Mouse (Mus musculus) heart, adult 2 months (tissue): ENCODE results near the gene Slc25a28. TPM values are rescaled to one million over a fixed set of nuclear protein-coding genes. Genes with fewer than 3 reads are reported as not detected.

Experiments
- DNase-seq, 2 experiments: peaks; one replicate each; pipeline ENCODE4 v3.0.0; 2021
- H3K27ac ChIP-seq: fragments of 200-600 bp; 2 replicates; pipeline ENCODE4 v1.8.1; 2022
- H3K27me3 ChIP-seq: fragments of 200-500 bp; 2 replicates; pipeline ENCODE4 v1.6.1; 2012; ENCODE audit warnings: mild to moderate bottlenecking, low read length, inconsistent platforms, mixed read lengths; ENCODE audit not compliant: control insufficient read depth, insufficient read depth
- H3K36me3 ChIP-seq: fragments of 200-500 bp; 2 replicates; pipeline ENCODE4 v1.6.1; 2012; ENCODE audit warnings: low read length, inconsistent platforms; ENCODE audit not compliant: control insufficient read depth, insufficient read depth
- H3K4me1 ChIP-seq: fragments of 200-500 bp; 2 replicates; pipeline ENCODE4 v1.6.1; 2011; ENCODE audit warnings: low read length; ENCODE audit not compliant: control insufficient read depth, insufficient read depth
- H3K4me3 ChIP-seq: fragments of 200-600 bp; 2 replicates; pipeline ENCODE4 v1.8.1; 2022
- H3K79me2 ChIP-seq: fragments of 200-500 bp; replicated peaks from 2 replicates; pipeline ENCODE4 v1.6.1; 2012; ENCODE audit warnings: mild to moderate bottlenecking, inconsistent platforms, low read length, moderate library complexity, mixed read lengths; ENCODE audit not compliant: control insufficient read depth, insufficient read depth
- H3K9ac ChIP-seq: fragments of 200-500 bp; 2 replicates; pipeline ENCODE4 v1.6.1; 2012; ENCODE audit warnings: low read depth, mild to moderate bottlenecking, control low read depth, inconsistent platforms, low read length, mixed read lengths
- CTCF ChIP-seq: fragments of 200-600 bp; IDR thresholded peaks from 2 replicates; pipeline ENCODE4 v1.8.1; 2022; ENCODE audit warnings: antibody characterized with exemption, mild to moderate bottlenecking, moderate library complexity
- EP300 ChIP-seq: fragments of 200-500 bp; IDR thresholded peaks from 2 replicates; pipeline ENCODE4 v1.6.1; 2011; ENCODE audit warnings: low read depth, low read length, control low read depth; ENCODE audit not compliant: insufficient read depth
- POLR2A ChIP-seq: fragments of 200-500 bp; IDR thresholded peaks from 2 replicates; pipeline ENCODE4 v1.6.1; 2011; ENCODE audit warnings: mild to moderate bottlenecking, low read depth, low read length, control low read depth; ENCODE audit not compliant: insufficient read depth
- WGBS: fragments of 180-500 bp; shearing (Covaris S2); methylation state at CpG from one replicate; pipeline ENCODE4 v1.1.7; 2018; 5-methylcytosine and 5-hydroxymethylcytosine counted together
- intact Hi-C: fragments of 180-260 bp; cut with DNase I; formaldehyde crosslinking; loops from one replicate; pipeline ENCODE4 v1.15.1; 2025
- polyA plus RNA-seq: library from polyadenylated mRNA; depleted of rRNA; stranded (reverse); fragments of >200 nt; gene quantifications from 2 replicates; pipeline ENCODE4 v1.2.3, GENCODE M21; 2012
- total RNA-seq, 2 experiments: library from RNA; stranded (reverse); gene quantifications; 2 replicates each; pipeline ENCODE4 v1.2.3; 2021

Gene Slc25a28
- total and polyA plus RNA-seq, 3 experiments, result 23.3 to 48.3 (median 31.7) TPM

- Histone ChIP-seq H3K4me1 (no peaks in the 10 kb centered on the region), H3K79me2 (no peaks in the 10 kb centered on the region), H3K27ac (no peak overlapping the region), H3K4me3 (no peak overlapping the region), H3K27me3 (no peaks in the 10 kb centered on the region), H3K36me3 (no peaks in the 10 kb centered on the region), H3K9ac (no peak overlapping the region)
- no peak for DNase-seq
- no peak for TF ChIP-seq CTCF
- intact Hi-C loops, result no loop called here
- 64% methylated on average over 22 of the region's 22 CpGs for WGBS
Measured at GRCm38 (mm10) chr19:43711159-43711916, 36.7 kb upstream of the Slc25a28 start.

- Histone ChIP-seq H3K27ac (no peak overlapping the region), H3K36me3 (no peaks in the 10 kb centered on the region), H3K27me3 (no peaks in the 10 kb centered on the region), H3K4me1 (no peaks in the 10 kb centered on the region), H3K79me2 (no peaks in the 10 kb centered on the region), H3K4me3 (no peak overlapping the region), H3K9ac (no peak overlapping the region)
- no peak for DNase-seq
- 87% methylated on average over 8 of the region's 8 CpGs for WGBS
- no peak for TF ChIP-seq POLR2A
- TF ChIP-seq CTCF, result no peak
- TF ChIP-seq EP300, result no peak
- intact Hi-C loops, result no loop called here
Measured at GRCm38 (mm10) chr19:43709317-43709716, 34.6 kb upstream of the Slc25a28 start.

GRCm38 (mm10) chr19:43708206-43708605 is 33.5 kb upstream of the Slc25a28 start:
- Histone ChIP-seq H3K4me1 (no peaks in the 10 kb centered on the region), H3K9ac (no peak overlapping the region), H3K27ac (no peak overlapping the region), H3K36me3 (no peaks in the 10 kb centered on the region), H3K4me3 (no peak overlapping the region), H3K27me3 (no peaks in the 10 kb centered on the region), H3K79me2 (no peaks in the 10 kb centered on the region)
- 97% methylated on average over 7 of the region's 7 CpGs for WGBS
- TF ChIP-seq POLR2A (no peak), CTCF (no peak), EP300 (no peak)
- intact Hi-C loops, result no loop called here
- DNase-seq, result no peak

- 93% methylated on average over 17 of the region's 17 CpGs for WGBS
- no peaks in the 10 kb centered on the region for H3K79me2 ChIP-seq
- no peak for TF ChIP-seq CTCF
- no peak for TF ChIP-seq POLR2A
- TF ChIP-seq EP300, result no peak
- no peaks in the 10 kb centered on the region for H3K36me3 ChIP-seq
- DNase-seq, result no peak
- H3K9ac ChIP-seq, result no peak overlapping the region
- H3K4me3 ChIP-seq, result no peak overlapping the region
- no peaks in the 10 kb centered on the region for H3K27me3 ChIP-seq
- no peak overlapping the region for H3K27ac ChIP-seq
- intact Hi-C loops, result no loop called here
- no peaks in the 10 kb centered on the region for H3K4me1 ChIP-seq
Measured at GRCm38 (mm10) chr19:43704787-43705497, 30.3 kb upstream of the Slc25a28 start.

GRCm38 (mm10) chr19:43704211-43704610 is 29.5 kb upstream of the Slc25a28 start:
- 92% methylated on average over 11 of the region's 11 CpGs for WGBS
- Histone ChIP-seq H3K9ac (no peak overlapping the region), H3K4me3 (no peak overlapping the region), H3K4me1 (no peaks in the 10 kb centered on the region), H3K79me2 (no peaks in the 10 kb centered on the region), H3K36me3 (no peaks in the 10 kb centered on the region), H3K27ac (no peak overlapping the region), H3K27me3 (no peaks in the 10 kb centered on the region)
- intact Hi-C loops, result no loop called here
- no peak for DNase-seq
- no peak for TF ChIP-seq EP300
- TF ChIP-seq POLR2A, result no peak

- H3K36me3 ChIP-seq, result no peaks in the 10 kb centered on the region
- H3K4me3 ChIP-seq, result no peak overlapping the region
- no peaks in the 10 kb centered on the region for H3K27me3 ChIP-seq
- no peak for TF ChIP-seq CTCF
- no peak for TF ChIP-seq POLR2A
- no peaks in the 10 kb centered on the region; the same call in 1 of the 2 replicates for H3K4me1 ChIP-seq
- no peak for DNase-seq
- H3K9ac ChIP-seq, result no peak overlapping the region
- H3K27ac ChIP-seq, result no peak overlapping the region
- intact Hi-C loops, result no loop called here
- 83% methylated on average over 6 of the region's 6 CpGs for WGBS
- H3K79me2 ChIP-seq, result no peaks in the 10 kb centered on the region
Measured at GRCm38 (mm10) chr19:43699763-43700155, 25.1 kb upstream of the Slc25a28 start.
